Mouse (Mus musculus): ENCODE measurements around the gene Abca8a.
"Not testable (repeated sequence)": the region's sequence is repeated elsewhere in the genome, so short reads cannot be mapped to it uniquely, and the experiment has no call there.

Gene Abca8a

GRCm38 (mm10) chr11:109987460-109988072 is 108.2 kb downstream of the Abca8a start:
- DNase-seq (ENCODE audit: low read depth, low spot score), result not testable (repeated sequence)

GRCm38 (mm10) chr11:109981872-109982271 is 113.9 kb downstream of the Abca8a start:
- DNase-seq (ENCODE audit: low read depth, low spot score), result no peak
